Mouse (Mus musculus): ENCODE measurements around the gene Becn1. TPM values are rescaled to one million over a fixed set of nuclear protein-coding genes. Genes with fewer than 3 reads are reported as not detected.

Becn1 gene
- polyA plus RNA-seq, 1 experiment from 2014 or later, result 127 TPM

- H3K4me3 ChIP-seq, result peak overlapping the region; percentile 64
- H3K36me3 ChIP-seq, result no peaks in the 10 kb centered on the region
- WGBS, result 6% methylated on average over 7 of the region's 7 CpGs
These were observed 55.4 kb downstream of the Becn1 start for GRCm38 (mm10) chr11:101246702-101247012.

GRCm38 (mm10) chr11:101245855-101246701 lies 56.0 kb downstream of the Becn1 start, which contains the start of gene Ramp2:
Gene Ramp2 (plus strand): TSS chr11:101246028.
- H3K9ac ChIP-seq, result peak within 1 kb of the TSS; percentile 77
- H3K4me3 ChIP-seq, result peak within 1 kb of the TSS; percentile 64
- ATAC-seq (ENCODE audit: low FRiP score, low read depth), result peak; percentile 64
- peaks cover 14% of the 10 kb centered on the region for H3K27me3 ChIP-seq
- H3K4me1 ChIP-seq, result peaks cover 32% of the 10 kb centered on the region
- peak within 1 kb of the TSS; percentile 98 for H3K4me2 ChIP-seq (replicated peaks)
- peak within 1 kb of the TSS; percentile 55; the same call in 1 of the 2 replicates for H3K27ac ChIP-seq
- WGBS, result 1% methylated on average over 58 of the region's 63 CpGs
- no peaks in the 10 kb centered on the region for H3K9me3 ChIP-seq
- H3K36me3 ChIP-seq, result no peaks in the 10 kb centered on the region

More at GRCm38 (mm10) chr11:101246702-101247012, 55.4 kb downstream of the Becn1 start:
- Histone ChIP-seq H3K4me2 (replicated peaks) (peak overlapping the region; percentile 98), H3K27me3 (peaks cover 14% of the 10 kb centered on the region), H3K27ac (peak overlapping the region; percentile 55; the same call in 1 of the 2 replicates), H3K9ac (peak overlapping the region; percentile 77), H3K9me3 (no peaks in the 10 kb centered on the region), H3K4me1 (peaks cover 32% of the 10 kb centered on the region)
- ATAC-seq (ENCODE audit: low FRiP score, low read depth), result no peak; the same call in 1 of the 2 replicates

GRCm38 (mm10) chr11:101245071-101245470 lies 57.0 kb downstream of the Becn1 start:
- H3K27ac ChIP-seq, result no peak overlapping the region
- no peaks in the 10 kb centered on the region for H3K36me3 ChIP-seq
- no peak for ATAC-seq (ENCODE audit: low FRiP score, low read depth)
- H3K4me1 ChIP-seq, result peaks cover 32% of the 10 kb centered on the region
- peak overlapping the region; percentile 98 for H3K4me2 ChIP-seq (replicated peaks)
- WGBS, result 2% methylated on average over 4 of the region's 4 CpGs
- no peaks in the 10 kb centered on the region for H3K9me3 ChIP-seq
- peaks cover 14% of the 10 kb centered on the region for H3K27me3 ChIP-seq
- H3K9ac ChIP-seq, result no peak overlapping the region
- no peak overlapping the region for H3K4me3 ChIP-seq

GRCm38 (mm10) chr11:101238071-101238647 lies 63.9 kb downstream of the Becn1 start:
- no peaks in the 10 kb centered on the region; the same call in 1 of the 2 replicates for H3K4me1 ChIP-seq
- H3K36me3 ChIP-seq, result no peaks in the 10 kb centered on the region
- H3K9me3 ChIP-seq, result no peaks in the 10 kb centered on the region
- H3K27me3 ChIP-seq, result no peaks in the 10 kb centered on the region
- H3K4me2 ChIP-seq (replicated peaks), result no peak overlapping the region
- peak overlapping the region; percentile 73 for H3K27ac ChIP-seq
- ATAC-seq (ENCODE audit: low FRiP score, low read depth), result no peak
- H3K4me3 ChIP-seq, result no peak overlapping the region
- WGBS, result 20% methylated on average over 5 of the region's 5 CpGs
- peak overlapping the region; percentile 40; the same call in 1 of the 2 replicates for H3K9ac ChIP-seq

GRCm38 (mm10) chr11:101236782-101237181 lies 65.3 kb downstream of the Becn1 start:
- no peaks in the 10 kb centered on the region for H3K9me3 ChIP-seq
- H3K36me3 ChIP-seq, result no peaks in the 10 kb centered on the region
- no peak overlapping the region for H3K27ac ChIP-seq
- no peak overlapping the region for H3K4me2 ChIP-seq (replicated peaks)
- 92% methylated on average over 5 of the region's 5 CpGs for WGBS
- no peaks in the 10 kb centered on the region for H3K27me3 ChIP-seq
- H3K4me1 ChIP-seq, result peaks cover 5% of the 10 kb centered on the region
- ATAC-seq (ENCODE audit: low FRiP score, low read depth), result no peak
- H3K4me3 ChIP-seq, result no peak overlapping the region
- no peak overlapping the region for H3K9ac ChIP-seq

Other genes with a start within 250 kb of the Becn1 start
- gene Naglu, start 232.3 kb downstream of the Becn1 start, polyA plus RNA-seq (2015; fragmentation: Nextera tagmentation; extraction: Ambion mirVana), result 9.4 and 9.8 TPM in 2 replicates
- gene Hsd17b1, start 223.9 kb downstream of the Becn1 start, polyA plus RNA-seq (2015; fragmentation: Nextera tagmentation; extraction: Ambion mirVana), result 0.28 TPM in 1 of 2 replicates, not detected in the other
- 38.1 and 41.6 TPM in 2 replicates for gene Coasy, start 219.7 kb downstream of the Becn1 start, polyA plus RNA-seq (2015; fragmentation: Nextera tagmentation; extraction: Ambion mirVana)
- gene Mlx, start 215.0 kb downstream of the Becn1 start, polyA plus RNA-seq (2015; fragmentation: Nextera tagmentation; extraction: Ambion mirVana), result 44.1 and 50.5 TPM in 2 replicates
- 43.0 and 44.5 TPM in 2 replicates for gene Psmc3ip, start 206.8 kb downstream of the Becn1 start, polyA plus RNA-seq (2015; fragmentation: Nextera tagmentation; extraction: Ambion mirVana)
- 18.7 and 20.3 TPM in 2 replicates for gene Retreg3, start 182.4 kb downstream of the Becn1 start, polyA plus RNA-seq (2015; fragmentation: Nextera tagmentation; extraction: Ambion mirVana)
- 70.5 and 71.1 TPM in 2 replicates for gene Tubg1, start 182.3 kb downstream of the Becn1 start, polyA plus RNA-seq (2015; fragmentation: Nextera tagmentation; extraction: Ambion mirVana)
- 7.3 and 7.4 TPM in 2 replicates for gene Tubg2, start 146.4 kb downstream of the Becn1 start, polyA plus RNA-seq (2015; fragmentation: Nextera tagmentation; extraction: Ambion mirVana)
- gene Cntnap1, start 131.8 kb downstream of the Becn1 start, polyA plus RNA-seq (2015; fragmentation: Nextera tagmentation; extraction: Ambion mirVana), result 0.27 and 0.46 TPM in 2 replicates
- 6.6 and 7.3 TPM in 2 replicates for gene Plekhh3, start 130.9 kb downstream of the Becn1 start, polyA plus RNA-seq (2015; fragmentation: Nextera tagmentation; extraction: Ambion mirVana)
- 0.10 TPM in 1 of 2 replicates, not detected in the other for gene Ccr10, start 126.8 kb downstream of the Becn1 start, polyA plus RNA-seq (2015; fragmentation: Nextera tagmentation; extraction: Ambion mirVana)
- 14.6 and 17.5 TPM in 2 replicates for gene Ezh1, start 75.8 kb downstream of the Becn1 start, polyA plus RNA-seq (2015; fragmentation: Nextera tagmentation; extraction: Ambion mirVana)
- 72.9 and 74.7 TPM in 2 replicates for gene Ramp2, start 56.3 kb downstream of the Becn1 start, polyA plus RNA-seq (2015; fragmentation: Nextera tagmentation; extraction: Ambion mirVana)
- gene Vps25, start 48.6 kb downstream of the Becn1 start, polyA plus RNA-seq (2015; fragmentation: Nextera tagmentation; extraction: Ambion mirVana), result 104 and 109 TPM in 2 replicates
- 8.5 and 10.2 TPM in 2 replicates for gene Wnk4, start 41.7 kb downstream of the Becn1 start, polyA plus RNA-seq (2015; fragmentation: Nextera tagmentation; extraction: Ambion mirVana)
- gene Cntd1, start 23.3 kb downstream of the Becn1 start, polyA plus RNA-seq (2015; fragmentation: Nextera tagmentation; extraction: Ambion mirVana), result 1.7 and 1.9 TPM in 2 replicates
- gene Coa3, start 23.2 kb downstream of the Becn1 start, polyA plus RNA-seq (2015; fragmentation: Nextera tagmentation; extraction: Ambion mirVana), result 172 and 175 TPM in 2 replicates
- 136 and 144 TPM in 2 replicates for gene Psme3, start 13.9 kb upstream of the Becn1 start, polyA plus RNA-seq (2015; fragmentation: Nextera tagmentation; extraction: Ambion mirVana)
- gene Aoc2, start 22.8 kb upstream of the Becn1 start, polyA plus RNA-seq (2015; fragmentation: Nextera tagmentation; extraction: Ambion mirVana), result 1.4 TPM in 2 replicates
- gene Aoc3, start 28.3 kb upstream of the Becn1 start, polyA plus RNA-seq (2015; fragmentation: Nextera tagmentation; extraction: Ambion mirVana), result 0.20 and 0.31 TPM in 2 replicates
- not detected in 2 replicates for gene G6pc, start 65.3 kb upstream of the Becn1 start, polyA plus RNA-seq (2015; fragmentation: Nextera tagmentation; extraction: Ambion mirVana)
- 79.5 and 84.5 TPM in 2 replicates for gene Aarsd1, start 115.3 kb upstream of the Becn1 start, polyA plus RNA-seq (2015; fragmentation: Nextera tagmentation; extraction: Ambion mirVana)
- 11.5 and 12.6 TPM in 2 replicates for gene Gm27029, start 122.5 kb upstream of the Becn1 start, polyA plus RNA-seq (2015; fragmentation: Nextera tagmentation; extraction: Ambion mirVana)
- 19.3 and 21.3 TPM in 2 replicates for gene Rundc1, start 122.8 kb upstream of the Becn1 start, polyA plus RNA-seq (2015; fragmentation: Nextera tagmentation; extraction: Ambion mirVana)
- 15.3 and 15.7 TPM in 2 replicates for gene Ptges3l, start 123.0 kb upstream of the Becn1 start, polyA plus RNA-seq (2015; fragmentation: Nextera tagmentation; extraction: Ambion mirVana)
- 328 and 347 TPM in 2 replicates for gene Rpl27, start 140.0 kb upstream of the Becn1 start, polyA plus RNA-seq (2015; fragmentation: Nextera tagmentation; extraction: Ambion mirVana)
- gene Ifi35, start 146.1 kb upstream of the Becn1 start, polyA plus RNA-seq (2015; fragmentation: Nextera tagmentation; extraction: Ambion mirVana), result 8.3 and 9.5 TPM in 2 replicates
- gene Rnd2, start 162.7 kb upstream of the Becn1 start, polyA plus RNA-seq (2015; fragmentation: Nextera tagmentation; extraction: Ambion mirVana), result 10.0 and 12.0 TPM in 2 replicates
- 35.7 and 39.7 TPM in 2 replicates for gene Vat1, start 163.9 kb upstream of the Becn1 start, polyA plus RNA-seq (2015; fragmentation: Nextera tagmentation; extraction: Ambion mirVana)
- gene Brca1, start 249.7 kb upstream of the Becn1 start, polyA plus RNA-seq (2015; fragmentation: Nextera tagmentation; extraction: Ambion mirVana), result 12.1 and 13.6 TPM in 2 replicates
- gene Nbr1, start 249.9 kb upstream of the Becn1 start, polyA plus RNA-seq (2015; fragmentation: Nextera tagmentation; extraction: Ambion mirVana), result 70.9 and 78.1 TPM in 2 replicates

All from limb, embryonic 13.5 days (tissue).